Mouse (Mus musculus): Measurements from ENCODE around the gene Stard10. TPM values are rescaled to one million over a fixed set of nuclear protein-coding genes. Genes with fewer than 3 reads are reported as not detected.

The Stard10 gene
- 10 to 100 TPM; 16.0 to 16.3 TPM for total RNA-seq (2021)
- long read RNA-seq, experiment 1, transcript Stard10-201 (7 exons, 1,400 nt), result major isoform, 12 of 12 reads
- long read RNA-seq, experiment 1, partial matches to known transcripts, result 0 of 12 reads
- long read RNA-seq, experiment 1, other reads (novel, unspliced or antisense), result 0 of 12 reads
- long read RNA-seq, experiment 2, transcript Stard10-201 (7 exons, 1,400 nt), result major isoform, 22 of 25 reads
- long read RNA-seq, experiment 2, partial matches to known transcripts, result 0 of 25 reads
- long read RNA-seq, experiment 2, other reads (novel, unspliced or antisense), result 3 of 25 reads

DNA sequence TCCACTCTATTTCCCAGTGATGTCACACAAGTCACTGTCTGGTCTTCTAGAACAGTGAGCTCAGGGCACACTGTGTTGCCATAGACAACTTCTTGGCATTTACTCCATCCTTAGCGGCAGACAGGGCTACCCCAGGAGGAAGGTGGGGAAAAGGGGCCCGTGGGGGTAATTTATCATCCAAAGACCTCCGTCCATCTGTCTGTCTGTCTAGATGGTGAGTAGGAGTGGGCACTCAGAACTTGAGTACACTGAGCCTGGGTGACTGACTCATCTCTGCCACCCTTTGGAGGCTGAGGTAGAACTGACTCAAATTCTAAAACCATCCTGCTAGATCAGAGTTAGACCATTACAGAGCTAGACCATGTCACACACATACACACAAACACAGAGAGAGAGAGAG is at the start of gene Stard10:
Gene Stard10, plus strand, starts transcription at position 73 of the 400 bp plus-strand sequence.
- no peak for DNase-seq

- DNase-seq, result no peak
Observed at GRCm38 (mm10) chr7:101267457-101268259, 49.2 kb upstream of the Stard10 start.

DNA sequence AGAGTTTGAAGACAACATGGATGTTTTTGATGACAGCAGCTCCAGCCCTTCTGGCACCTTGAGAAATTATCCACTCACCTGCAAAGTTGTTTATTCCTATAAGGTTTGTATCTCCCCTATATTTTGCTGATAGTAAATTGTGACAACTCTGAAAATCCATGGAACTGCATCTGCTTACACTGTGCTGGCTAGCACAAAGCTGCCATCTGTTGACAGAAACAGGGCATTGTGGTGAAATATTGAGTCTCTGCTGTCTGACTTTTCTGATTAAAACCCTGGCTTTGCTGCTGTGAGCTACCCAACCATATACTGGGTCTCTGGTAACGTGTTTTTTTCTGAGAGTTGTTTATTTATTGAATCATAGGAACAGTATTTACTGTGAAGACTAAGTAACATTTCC is 45.3 kb upstream of the Stard10 start:
- DNase-seq, result no peak

DNA sequence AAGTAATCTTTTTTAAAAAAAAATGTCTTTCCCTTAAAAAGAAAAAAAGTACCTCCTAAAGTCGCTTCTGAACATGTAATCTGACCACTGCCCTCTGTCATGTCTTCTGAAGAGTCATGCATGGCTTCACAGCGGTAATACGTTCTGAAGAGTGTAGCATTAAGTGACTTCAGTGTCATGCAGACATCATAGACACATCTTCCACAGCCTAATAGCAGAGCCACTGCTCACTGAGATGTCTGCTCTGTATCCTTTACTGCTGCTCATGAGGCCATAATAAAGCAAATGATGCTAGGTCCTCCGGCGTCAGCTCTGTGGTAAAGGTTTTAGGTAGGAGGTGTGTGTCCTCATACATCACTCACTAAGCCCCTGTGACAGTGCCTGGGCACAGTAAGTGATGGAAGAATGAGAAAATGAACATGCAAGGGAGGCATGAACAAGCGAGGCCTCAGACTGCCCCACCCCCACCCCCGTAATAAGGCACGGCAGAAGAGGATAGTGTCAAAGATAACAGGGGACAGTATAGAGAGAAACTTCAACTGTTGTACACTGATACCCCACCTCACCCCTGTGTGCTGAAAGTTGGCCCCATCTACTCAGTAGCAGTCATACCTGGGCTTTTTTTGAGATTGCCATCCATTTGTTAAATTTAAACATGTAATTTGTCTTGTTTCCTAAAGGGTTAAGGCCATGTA is 44.3 kb upstream of the Stard10 start:
- no peak for DNase-seq

DNA sequence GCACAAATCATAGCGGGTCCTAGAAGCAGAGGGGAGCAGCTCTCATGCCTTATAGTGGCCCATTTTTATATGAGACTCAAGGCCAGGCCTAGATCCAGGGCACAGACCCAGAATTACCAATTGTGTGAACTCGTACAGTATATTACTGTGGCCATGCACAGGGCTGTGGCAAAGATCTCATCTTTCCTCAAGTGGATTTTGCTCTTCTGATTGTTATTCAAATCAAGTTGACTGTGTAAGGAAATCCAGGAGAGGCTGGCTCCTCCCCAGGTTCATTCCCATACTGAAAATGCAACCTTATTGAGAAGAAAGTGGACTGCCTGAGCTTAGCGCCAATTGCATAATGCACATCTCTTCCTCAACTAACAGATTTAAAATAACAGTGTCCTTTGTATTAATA is 34.2 kb upstream of the Stard10 start:
- DNase-seq, result no peak

DNA sequence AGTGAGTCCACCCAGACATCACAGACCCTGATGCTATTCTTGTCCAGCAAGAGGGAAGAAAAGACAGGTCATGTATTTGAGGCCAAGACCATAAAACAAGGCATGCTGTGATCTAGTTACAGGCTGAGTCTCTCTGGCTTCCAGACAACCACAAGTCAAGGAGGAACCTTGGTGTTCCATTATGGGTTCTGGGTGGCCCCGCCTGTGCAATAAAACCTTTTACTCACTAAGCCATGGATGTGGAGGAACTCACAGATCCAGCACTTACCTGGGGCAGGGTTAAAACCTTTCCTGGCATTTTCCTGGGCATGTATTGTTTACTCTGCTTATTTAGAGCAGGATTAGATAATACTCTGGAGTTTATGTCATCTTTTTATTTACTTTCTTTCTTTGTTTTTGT is 32.4 kb upstream of the Stard10 start:
- no peak for DNase-seq

DNA sequence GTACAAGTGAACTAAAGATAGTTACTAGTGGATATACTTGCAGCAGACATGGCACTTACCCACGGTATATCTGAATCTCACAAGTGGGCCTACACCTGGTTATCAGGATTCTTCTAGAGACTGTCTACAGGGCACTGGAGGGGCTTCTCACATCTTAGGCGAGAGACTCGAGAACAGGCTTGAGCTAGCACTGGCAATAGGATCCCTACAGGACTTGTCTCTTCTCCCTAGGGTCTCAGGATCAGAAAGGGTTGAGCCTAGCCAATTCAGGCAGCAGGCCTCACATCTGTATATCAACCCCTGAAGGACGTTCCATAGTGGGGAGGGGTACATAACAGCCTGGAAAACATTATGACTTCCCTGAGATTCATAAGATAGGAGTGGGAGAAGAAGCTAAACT is 30.0 kb upstream of the Stard10 start:
- DNase-seq, result no peak

DNA sequence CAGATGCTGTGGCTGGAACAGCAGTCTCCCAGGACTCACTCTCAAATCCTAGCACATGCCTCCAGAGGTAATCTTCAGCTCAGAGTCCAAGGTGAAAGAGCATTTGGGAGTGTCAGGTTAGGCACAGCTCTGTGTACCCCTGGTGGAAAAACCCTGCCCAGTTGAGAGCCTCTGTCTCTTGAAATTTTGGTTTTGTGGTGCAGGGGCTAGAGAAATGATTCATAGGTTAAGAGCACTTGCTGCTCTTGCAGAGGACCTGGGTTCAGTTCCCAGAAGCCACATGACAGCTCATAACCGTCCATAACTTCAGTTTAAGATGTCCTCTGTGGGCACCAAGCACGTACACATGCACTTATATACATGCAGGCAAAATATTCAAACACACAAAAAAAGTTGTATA is 29.1 kb upstream of the Stard10 start:
- DNase-seq, result no peak

- DNase-seq, result peak; percentile 65
Observed at GRCm38 (mm10) chr7:101288436-101288835, 28.4 kb upstream of the Stard10 start.

- DNase-seq, result no peak
Observed at GRCm38 (mm10) chr7:101290401-101290800, 26.5 kb upstream of the Stard10 start.

- DNase-seq, result no peak
Observed at GRCm38 (mm10) chr7:101291211-101291610, 25.7 kb upstream of the Stard10 start.

DNA sequence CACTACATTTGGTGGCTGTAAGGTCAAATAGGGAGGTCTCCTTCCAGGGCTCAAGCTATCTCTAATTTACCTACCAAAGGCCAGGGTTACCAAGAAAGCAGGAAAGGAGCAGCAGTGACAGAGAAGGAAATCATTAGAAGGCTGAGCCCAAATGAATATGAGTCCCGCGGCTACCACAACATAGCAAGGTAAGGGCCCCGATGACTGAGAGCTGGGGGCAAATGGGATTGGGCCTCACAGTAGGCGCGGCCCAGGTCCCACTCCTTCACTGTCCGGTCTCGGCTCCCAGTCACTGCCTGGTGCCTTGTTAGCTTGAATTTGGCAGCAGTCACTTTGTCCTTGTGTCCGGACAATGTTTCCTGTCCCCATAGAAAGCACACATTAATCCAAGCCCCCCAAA is 25.2 kb upstream of the Stard10 start:
- no peak for DNase-seq

DNA sequence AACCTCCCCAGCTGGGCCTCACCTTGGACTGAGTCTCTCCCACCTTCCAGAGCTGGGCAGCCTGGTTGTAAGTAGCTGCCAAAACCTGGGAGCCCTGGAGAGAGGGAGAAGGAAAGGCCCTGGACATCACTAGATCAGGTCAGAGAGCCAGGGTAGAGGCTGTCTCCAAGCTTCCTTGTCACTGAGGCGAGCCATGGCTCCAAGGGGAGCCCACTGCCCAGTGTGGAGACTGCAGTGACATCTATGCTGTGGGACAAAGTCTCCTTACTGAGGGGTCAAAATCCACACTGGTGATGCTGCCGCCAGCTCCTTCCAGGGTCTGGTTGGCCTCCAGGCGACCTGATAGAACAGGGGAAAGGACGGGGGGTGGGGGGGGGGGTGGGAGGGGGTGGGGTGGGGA is 24.8 kb upstream of the Stard10 start:
- DNase-seq, result no peak

- DNase-seq, result no peak
Observed at GRCm38 (mm10) chr7:101292696-101293095, 24.2 kb upstream of the Stard10 start.

GRCm38 (mm10) chr7:101293138-101293537 is 23.7 kb upstream of the Stard10 start:
- DNase-seq, result no peak

GRCm38 (mm10) chr7:101293611-101294010 is 23.3 kb upstream of the Stard10 start:
- no peak for DNase-seq

DNA sequence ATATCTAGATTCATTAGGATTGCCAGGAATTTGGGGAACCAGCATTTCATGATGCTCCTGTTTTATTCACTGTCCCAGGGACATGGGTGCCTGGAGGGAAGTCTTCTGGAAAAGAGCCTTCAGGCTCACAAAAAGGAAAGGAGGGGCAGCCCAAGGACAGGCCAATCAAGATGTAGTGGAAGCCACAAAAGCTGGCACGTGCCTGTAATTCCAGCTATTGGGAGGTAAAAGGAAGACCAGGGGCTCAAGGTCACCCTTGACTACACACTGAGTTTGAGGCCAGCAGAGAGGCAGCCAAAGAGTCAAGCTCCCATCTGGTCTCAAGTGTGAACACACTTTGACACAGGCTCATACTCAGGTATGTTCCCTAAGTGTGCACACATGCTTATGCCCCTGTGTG is 21.4 kb upstream of the Stard10 start:
- DNase-seq, result no peak

DNA sequence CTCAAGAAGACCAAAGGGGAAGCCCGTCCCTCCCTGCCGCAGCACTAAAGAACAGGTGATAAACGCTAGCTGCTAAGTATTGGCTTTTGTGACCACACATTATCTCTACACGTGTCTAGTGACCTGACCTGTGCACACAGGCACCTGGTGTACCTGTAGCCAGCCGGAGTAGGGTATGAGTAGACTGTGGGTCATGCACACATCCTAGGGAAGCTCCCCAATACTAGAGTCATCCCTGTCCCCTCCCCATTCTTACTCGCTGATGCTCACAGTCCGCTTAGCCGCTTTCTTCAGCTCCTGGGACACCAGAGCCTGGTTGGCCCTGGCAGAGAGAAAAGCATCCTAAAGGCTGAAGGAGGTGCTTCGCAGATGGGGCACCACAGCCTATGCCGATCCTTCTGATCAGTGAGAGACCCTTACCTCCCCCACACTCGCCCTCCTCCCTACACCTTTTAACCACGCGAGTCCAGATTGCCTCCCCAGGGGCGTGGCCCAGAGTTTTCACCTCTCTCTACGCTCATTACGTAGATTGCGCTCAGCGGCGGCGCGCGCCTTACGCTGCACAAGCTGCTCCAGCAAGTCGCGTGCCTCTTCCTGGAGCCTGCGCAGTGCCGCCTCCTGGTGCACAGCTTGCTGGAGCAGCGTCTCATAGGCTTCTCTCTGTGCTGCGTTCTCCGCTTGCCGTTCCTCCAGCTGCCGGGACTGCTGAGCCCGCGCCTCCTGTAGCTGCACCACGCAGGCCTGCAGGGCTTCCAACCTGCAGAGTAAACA is 20.4 kb upstream of the Stard10 start:
- peak; percentile 65 for DNase-seq

GRCm38 (mm10) chr7:101297023-101297405 is 19.9 kb upstream of the Stard10 start:
- DNase-seq, result no peak

- DNase-seq, result no peak
Observed at GRCm38 (mm10) chr7:101298375-101298774, 18.5 kb upstream of the Stard10 start.

- no peak for DNase-seq
Observed at GRCm38 (mm10) chr7:101301361-101301880, 15.5 kb upstream of the Stard10 start.

- peak; percentile 90 for DNase-seq
Observed at GRCm38 (mm10) chr7:101301881-101302456, 14.9 kb upstream of the Stard10 start, which contains the start of gene Atg16l2. Gene Atg16l2, minus strand, starts transcription at chr7:101302251.
